Mouse (Mus musculus) kidney, adult 8-10 months (tissue): Measurements from ENCODE around the gene Sox10.

Source experiments
- DNase-seq, 2 experiments: peaks; one replicate each; pipeline ENCODE4 v3.0.0; 2022

The Sox10 gene

DNA sequence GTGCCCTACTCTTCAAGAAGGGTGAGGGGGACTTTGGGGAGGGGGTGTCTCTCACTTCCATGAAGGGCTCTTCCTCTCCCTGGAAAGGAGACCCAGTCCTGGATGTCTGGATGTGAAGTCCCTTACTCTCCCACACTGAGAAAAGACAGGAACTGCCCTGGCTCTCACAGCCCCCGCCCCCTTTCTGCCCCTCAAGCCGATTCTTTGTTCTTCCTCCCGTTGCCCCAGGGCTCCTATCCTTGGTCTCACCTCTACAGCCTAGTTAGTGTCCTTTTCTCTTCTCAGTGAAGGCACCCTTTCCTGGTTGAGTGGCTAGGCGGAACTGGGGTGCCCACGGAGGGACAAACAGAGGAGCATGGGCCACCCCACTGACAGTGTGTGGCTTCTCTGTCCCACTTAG lies at the start of gene Sox10:
TSS of gene Sox10 (minus strand) at position 101 of the 400 bp plus-strand sequence.
- DNase-seq: no peak

GRCm38 (mm10) chr15:79213591-79213990 lies 48.6 kb upstream of the Sox10 start:
- DNase-seq: peak in 1 of 2 experiments; percentile 17

GRCm38 (mm10) chr15:79212750-79213446 lies 47.9 kb upstream of the Sox10 start:
- DNase-seq: no peak

DNA sequence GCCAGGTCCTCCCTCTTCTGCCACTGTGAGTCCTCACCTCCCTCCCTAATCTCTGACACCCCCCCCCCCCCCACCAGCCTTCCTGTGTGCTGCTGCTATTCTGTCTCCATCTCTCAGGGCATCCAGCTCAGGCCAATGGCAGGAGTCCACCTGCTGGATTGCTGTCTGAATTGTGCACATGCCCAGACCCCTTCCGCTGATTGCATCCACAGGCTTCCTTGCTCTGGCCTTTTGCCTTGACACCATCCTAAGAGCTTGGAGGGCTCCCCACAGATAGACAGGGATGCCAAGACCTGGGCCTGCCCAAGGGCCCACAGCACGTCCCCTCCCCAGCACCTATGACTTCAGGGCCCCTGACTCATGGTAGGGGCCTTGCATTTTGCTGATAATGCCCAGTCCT lies 45.3 kb upstream of the Sox10 start:
- no peak for DNase-seq

DNA sequence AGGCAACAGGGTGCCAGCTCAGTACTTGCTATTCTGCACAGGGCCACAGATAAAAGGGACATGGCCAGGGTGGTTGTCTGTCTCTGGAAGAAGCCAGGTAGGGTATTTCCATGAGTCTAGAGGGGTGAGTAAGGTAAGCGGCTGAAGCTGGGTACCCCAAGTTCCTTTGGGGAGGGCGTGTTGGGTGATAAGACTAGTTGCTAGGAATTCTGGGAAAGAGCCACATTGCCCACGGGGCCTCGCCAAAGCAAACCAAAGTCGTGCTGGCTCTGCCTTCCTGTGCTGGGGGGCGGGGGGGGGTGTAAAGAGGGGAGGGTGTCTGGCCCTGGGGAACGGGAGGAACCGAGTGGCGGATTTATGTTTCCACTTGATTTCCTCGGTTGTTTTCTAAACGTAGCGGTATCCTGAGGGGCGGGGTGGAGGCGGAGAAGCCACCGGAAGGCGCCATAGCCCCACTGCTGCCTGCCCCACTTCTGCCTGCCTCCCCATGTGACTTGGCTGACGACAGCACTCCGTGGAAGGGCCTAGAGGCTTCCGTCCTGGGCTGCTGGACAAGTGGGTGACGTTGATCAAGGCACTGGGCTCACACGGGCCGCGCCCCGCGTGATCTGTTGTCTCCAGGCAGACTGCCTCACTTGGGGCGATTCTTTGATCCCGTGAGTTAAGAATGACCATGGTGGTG lies 43.9 kb upstream of the Sox10 start:
- DNase-seq: peak; percentile 63

GRCm38 (mm10) chr15:79208211-79208610 lies 43.2 kb upstream of the Sox10 start:
- no peak for DNase-seq

DNA sequence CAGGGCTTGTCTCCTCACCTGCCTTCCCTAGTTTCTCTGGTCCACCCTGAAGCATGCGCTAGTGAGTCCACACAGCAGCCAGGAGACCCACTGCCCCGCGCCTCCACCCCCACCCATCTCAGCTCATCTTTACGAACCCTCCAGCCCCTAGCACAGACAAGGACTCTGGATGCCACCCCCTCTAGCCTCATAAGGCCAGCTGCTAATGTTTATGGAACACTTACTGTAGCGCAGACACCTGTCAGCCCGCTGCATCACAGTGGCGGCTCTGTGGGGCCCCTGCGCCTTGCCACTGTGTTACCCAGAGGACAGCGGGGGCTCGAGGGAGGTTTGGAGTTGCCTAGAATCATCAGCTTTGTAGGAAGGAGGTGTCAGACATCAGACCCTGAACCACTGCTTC lies 37.5 kb upstream of the Sox10 start:
- DNase-seq: no peak

GRCm38 (mm10) chr15:79201491-79202150 lies 36.6 kb upstream of the Sox10 start:
- DNase-seq: no peak

GRCm38 (mm10) chr15:79199390-79199976 lies 34.4 kb upstream of the Sox10 start:
- no peak for DNase-seq

- DNase-seq: peak; percentile 12 to 28
Measured at GRCm38 (mm10) chr15:79195492-79195891, 30.5 kb upstream of the Sox10 start.

- DNase-seq: no peak
Measured at GRCm38 (mm10) chr15:79194946-79195345, 29.9 kb upstream of the Sox10 start.

- no peak for DNase-seq
Measured at GRCm38 (mm10) chr15:79194048-79194447, 29.0 kb upstream of the Sox10 start.

DNA sequence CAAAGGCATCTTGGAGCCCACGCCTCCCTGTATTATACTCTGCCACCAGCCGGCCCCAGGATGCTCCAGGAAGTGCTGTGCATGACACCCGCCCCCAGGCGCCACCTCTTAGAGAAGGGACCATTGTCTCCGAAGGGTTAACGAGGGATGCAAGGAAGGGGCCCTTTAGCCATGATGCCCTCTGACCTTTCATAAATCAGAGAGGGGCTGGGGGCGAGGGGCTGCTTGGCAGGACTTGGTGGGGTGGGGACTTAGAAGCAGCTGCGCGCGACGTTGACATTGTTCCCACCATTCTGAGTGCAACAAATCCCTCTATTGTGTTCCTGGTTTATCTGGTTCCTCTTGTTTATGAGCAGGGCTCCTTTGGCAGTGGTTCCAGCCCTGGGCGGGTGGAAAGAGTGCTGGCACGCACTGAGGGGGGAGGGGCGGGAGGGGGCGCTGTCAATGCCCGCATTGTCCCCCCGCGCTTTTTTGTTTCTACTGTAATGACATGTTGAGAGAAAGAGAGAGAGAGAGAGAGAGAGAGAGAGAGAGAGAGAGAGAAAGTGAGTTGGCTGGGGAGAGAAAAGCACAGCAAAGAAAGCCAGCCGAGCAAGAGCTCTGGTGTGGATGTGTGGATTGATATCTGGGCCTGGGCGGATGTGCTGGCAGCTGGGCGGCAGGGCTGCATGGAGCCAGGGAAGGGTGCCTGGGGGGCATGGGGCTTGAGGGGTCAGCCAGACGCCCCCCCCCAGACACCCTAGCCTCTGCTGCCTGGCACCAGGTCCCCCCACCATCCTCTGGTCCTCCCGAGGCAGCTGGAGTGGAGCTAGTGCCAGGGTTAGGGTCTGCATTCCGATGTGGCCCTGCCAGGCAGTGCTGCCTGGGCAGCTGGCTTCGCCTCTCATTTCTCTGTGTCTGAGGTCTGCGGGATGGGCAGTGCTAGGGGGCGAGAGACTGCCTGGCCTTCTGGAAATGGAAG lies 28.1 kb upstream of the Sox10 start:
- DNase-seq: no peak

- no peak for DNase-seq
Measured at GRCm38 (mm10) chr15:79192450-79192849, 27.4 kb upstream of the Sox10 start.

DNA sequence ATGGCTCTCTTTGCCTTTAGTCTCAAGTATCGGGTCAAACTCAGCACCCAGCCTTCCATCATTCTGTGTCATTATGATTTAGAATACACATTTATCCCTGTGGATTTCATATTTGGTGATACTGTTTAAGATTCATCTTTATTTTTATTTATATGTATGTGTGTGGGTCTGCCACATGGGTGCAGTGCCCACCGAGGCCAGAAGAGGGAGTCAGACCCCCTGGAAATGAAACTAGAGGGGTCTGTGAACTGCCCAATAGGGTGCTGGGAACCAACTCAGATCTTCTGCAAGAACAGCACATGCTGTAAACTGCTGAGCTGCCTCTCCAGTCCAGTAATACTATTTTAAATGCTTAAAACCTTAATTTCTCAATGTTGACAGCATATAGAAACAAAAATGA lies 26.4 kb upstream of the Sox10 start:
- no peak for DNase-seq

DNA sequence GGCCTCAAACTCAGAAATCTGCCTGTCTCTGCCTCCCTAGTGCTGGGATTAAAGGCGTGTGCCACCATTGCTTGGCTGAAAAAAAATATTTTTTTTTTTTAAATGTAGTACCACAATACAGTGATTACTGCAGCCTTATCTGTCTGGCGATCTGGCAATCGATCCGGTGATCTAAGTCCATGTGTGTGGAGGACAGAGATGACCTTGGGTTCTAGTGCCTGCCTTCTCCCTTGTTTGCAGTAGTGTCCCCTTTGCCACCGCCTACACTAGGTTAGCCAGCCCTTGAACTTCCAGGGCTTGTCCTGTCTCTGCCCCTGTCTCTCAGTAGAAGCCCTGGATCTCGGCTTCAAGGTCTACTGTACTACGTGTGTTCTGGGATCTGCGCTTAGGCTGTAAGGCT lies 22.8 kb upstream of the Sox10 start:
- no peak for DNase-seq

DNA sequence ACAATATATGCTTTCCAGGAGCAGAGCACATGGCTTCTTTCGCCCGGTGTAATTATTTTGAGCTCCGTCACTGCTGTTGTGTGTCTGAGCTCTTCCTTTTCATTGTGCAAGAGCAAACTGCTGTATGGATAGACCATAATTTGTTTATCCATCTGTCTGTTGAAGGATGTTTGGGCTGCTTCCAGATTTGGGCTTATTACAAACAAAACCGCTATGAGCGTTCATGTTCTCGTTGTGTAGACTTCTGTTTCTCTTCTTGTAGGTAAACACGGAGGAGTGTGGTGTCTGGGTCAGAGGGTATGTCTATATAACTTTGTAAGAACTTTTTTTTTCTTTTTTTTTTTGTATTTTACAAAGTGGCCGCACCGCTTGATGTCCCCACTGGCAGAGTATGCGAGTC lies 20.2 kb upstream of the Sox10 start:
- DNase-seq: no peak

- no peak for DNase-seq
Measured at GRCm38 (mm10) chr15:79176905-79177304, 11.9 kb upstream of the Sox10 start.

DNA sequence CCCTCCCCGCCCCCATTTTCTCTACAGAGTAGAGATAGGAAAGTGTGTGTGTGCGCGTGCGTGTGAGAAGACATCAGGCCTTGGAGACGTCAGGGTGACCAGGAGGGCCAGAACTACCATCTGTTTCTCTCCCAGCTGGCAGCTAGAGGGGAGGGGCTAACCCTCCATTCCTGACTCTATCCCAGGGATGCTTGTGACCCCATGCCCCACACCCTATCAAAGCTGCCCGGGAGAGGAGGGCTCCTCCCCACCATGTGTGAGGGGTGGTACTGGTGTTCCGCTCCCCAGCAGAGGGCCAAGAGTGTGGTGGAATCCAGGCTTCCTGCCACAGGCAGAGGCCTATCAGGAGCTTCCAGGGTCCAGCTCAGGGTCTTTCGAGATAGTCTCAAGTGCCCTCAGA lies 1.7 kb upstream of the Sox10 start:
- DNase-seq: no peak

- no peak for DNase-seq
Measured at GRCm38 (mm10) chr15:79164251-79164650, 789 bp downstream of the Sox10 start.

DNA sequence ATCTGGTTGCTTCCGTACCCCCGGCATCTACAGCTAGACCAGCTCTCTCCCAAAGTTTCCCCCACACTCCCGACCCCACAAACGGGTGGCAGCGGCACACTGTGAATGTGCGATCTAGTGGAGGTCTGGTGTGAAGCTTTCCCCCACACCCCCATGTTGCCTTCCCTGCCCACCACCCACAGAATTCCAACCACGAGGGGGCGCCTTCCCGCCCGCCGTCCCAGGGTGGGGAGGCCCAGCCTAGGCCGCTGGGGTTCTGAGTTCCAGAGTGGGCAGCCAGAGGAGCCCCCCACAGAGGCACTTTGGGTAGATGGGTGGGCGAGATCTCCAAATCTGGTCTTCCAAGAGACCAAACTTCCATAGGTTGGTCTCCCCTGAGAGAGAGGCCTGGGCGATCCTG lies 2.2 kb downstream of the Sox10 start:
- no peak for DNase-seq

GRCm38 (mm10) chr15:79162301-79162700 lies 2.7 kb downstream of the Sox10 start:
- DNase-seq: no peak

GRCm38 (mm10) chr15:79155572-79155971 lies 9.5 kb downstream of the Sox10 start:
- DNase-seq: no peak
